Mouse (Mus musculus) kidney, adult 2 months (tissue): ENCODE results near the gene Gsta4. TPM values are rescaled to one million over a fixed set of nuclear protein-coding genes. Genes with fewer than 3 reads are reported as not detected.

ENCODE experiments used
- DNase-seq: peaks from one replicate; pipeline ENCODE4 v3.0.0; 2021
- H3K27ac ChIP-seq: fragments of 200-500 bp; 2 replicates; pipeline ENCODE4 v1.5.1; 2012; ENCODE audit warnings: low read depth, low read length, control low read depth, inconsistent platforms; ENCODE audit not compliant: insufficient read depth
- H3K27me3 ChIP-seq: fragments of 200-500 bp; replicated peaks from 2 replicates; pipeline ENCODE4 v1.6.1; 2012; ENCODE audit warnings: mild to moderate bottlenecking, moderate library complexity, low read length, inconsistent platforms; ENCODE audit not compliant: control insufficient read depth, insufficient read depth
- H3K36me3 ChIP-seq: fragments of 200-500 bp; 2 replicates; pipeline ENCODE4 v1.6.1; 2012; ENCODE audit warnings: mild to moderate bottlenecking, moderate library complexity, low read length, inconsistent platforms; ENCODE audit not compliant: control insufficient read depth, insufficient read depth
- H3K4me1 ChIP-seq: fragments of 200-500 bp; 2 replicates; pipeline ENCODE4 v1.6.1; 2011; ENCODE audit warnings: low read length; ENCODE audit not compliant: control insufficient read depth, insufficient read depth
- H3K4me3 ChIP-seq: fragments of 200-500 bp; 2 replicates; pipeline ENCODE4 v1.5.1; 2011; ENCODE audit warnings: mild to moderate bottlenecking, low read depth, low read length, control low read depth; ENCODE audit not compliant: insufficient read depth
- CTCF ChIP-seq: fragments of 200-500 bp; conservative IDR thresholded peaks from 2 replicates; pipeline ENCODE4 v1.5.1; 2011; ENCODE audit warnings: low read depth, mild to moderate bottlenecking, control low read depth, low read length, moderate library complexity, mixed read lengths; ENCODE audit not compliant: insufficient read depth, insufficient read length
- POLR2A ChIP-seq: fragments of 200-500 bp; IDR thresholded peaks from one replicate; pipeline ENCODE4 v1.6.1; 2011; ENCODE audit warnings: low read depth, low read length, control low read depth
- WGBS: fragments of 180-500 bp; shearing (Covaris S2); methylation state at CpG from one replicate; pipeline ENCODE4 v1.1.7; 2018; 5-methylcytosine and 5-hydroxymethylcytosine counted together
- polyA plus RNA-seq: library from polyadenylated mRNA; depleted of rRNA; stranded (reverse); fragments of >200 nt; gene quantifications from 2 replicates; pipeline ENCODE4 v1.2.3, GENCODE M21; 2012

Gsta4 gene
- polyA plus RNA-seq, 1 experiment, result 154 TPM

GRCm38 (mm10) chr9:78195034-78195433 lies 12.5 kb downstream of the Gsta4 start:
- H3K4me3 ChIP-seq, result no peak overlapping the region
- DNase-seq, result no peak
- peaks cover 6% of the 10 kb centered on the region; the same call in 1 of the 2 replicates for H3K4me1 ChIP-seq
- H3K27me3 ChIP-seq, result no peaks in the 10 kb centered on the region
- WGBS, result 56% methylated on average over 11 of the region's 11 CpGs
- no peak overlapping the region for H3K27ac ChIP-seq
- no peaks in the 10 kb centered on the region for H3K36me3 ChIP-seq
- TF ChIP-seq CTCF (no peak), POLR2A (no peak)

GRCm38 (mm10) chr9:78197801-78198200 lies 15.2 kb downstream of the Gsta4 start:
- TF ChIP-seq POLR2A (no peak), CTCF (no peak)
- Histone ChIP-seq H3K4me1 (peaks cover 3% of the 10 kb centered on the region; the same call in 1 of the 2 replicates), H3K4me3 (no peak overlapping the region), H3K36me3 (no peaks in the 10 kb centered on the region), H3K27me3 (no peaks in the 10 kb centered on the region), H3K27ac (no peak overlapping the region)
- 99% methylated on average over 9 of the region's 9 CpGs for WGBS
- DNase-seq, result no peak

- TF ChIP-seq POLR2A (no peak), CTCF (no peak)
- H3K27me3 ChIP-seq, result no peaks in the 10 kb centered on the region
- DNase-seq, result peak; percentile 74
- no peaks in the 10 kb centered on the region for H3K36me3 ChIP-seq
- H3K4me1 ChIP-seq, result peaks cover 6% of the 10 kb centered on the region; the same call in 1 of the 2 replicates
- H3K27ac ChIP-seq, result no peak overlapping the region
- 46% methylated on average over 6 of the region's 6 CpGs for WGBS
- H3K4me3 ChIP-seq, result no peak overlapping the region
Observed at GRCm38 (mm10) chr9:78204194-78204593, 21.6 kb downstream of the Gsta4 start.

GRCm38 (mm10) chr9:78208956-78209355 lies 26.4 kb downstream of the Gsta4 start:
- H3K27me3 ChIP-seq, result no peaks in the 10 kb centered on the region
- no peak overlapping the region for H3K27ac ChIP-seq
- no peaks in the 10 kb centered on the region for H3K36me3 ChIP-seq
- TF ChIP-seq POLR2A, result no peak
- no peak for TF ChIP-seq CTCF
- no peak overlapping the region for H3K4me3 ChIP-seq
- peaks cover 6% of the 10 kb centered on the region; the same call in 1 of the 2 replicates for H3K4me1 ChIP-seq
- 47% methylated on average over 4 of the region's 4 CpGs for WGBS
- DNase-seq, result no peak

- H3K27ac ChIP-seq, result no peak overlapping the region
- no peaks in the 10 kb centered on the region for H3K4me1 ChIP-seq
- H3K4me3 ChIP-seq, result no peak overlapping the region
- TF ChIP-seq CTCF (no peak), POLR2A (no peak)
- no peaks in the 10 kb centered on the region for H3K27me3 ChIP-seq
- H3K36me3 ChIP-seq, result no peaks in the 10 kb centered on the region
- WGBS, result 84% methylated on average over 3 of the region's 3 CpGs
- no peak for DNase-seq
Observed at GRCm38 (mm10) chr9:78210079-78210478, 27.5 kb downstream of the Gsta4 start.

- Histone ChIP-seq H3K36me3 (no peaks in the 10 kb centered on the region), H3K4me3 (no peak overlapping the region), H3K4me1 (no peaks in the 10 kb centered on the region), H3K27ac (no peak overlapping the region), H3K27me3 (no peaks in the 10 kb centered on the region)
- TF ChIP-seq POLR2A, result no peak
- 99% methylated on average over 2 of the region's 2 CpGs for WGBS
- no peak for DNase-seq
Observed at GRCm38 (mm10) chr9:78210821-78211220, 28.2 kb downstream of the Gsta4 start.

- no peak overlapping the region for H3K4me3 ChIP-seq
- 93% methylated on average over 3 of the region's 3 CpGs for WGBS
- DNase-seq, result no peak
Observed at GRCm38 (mm10) chr9:78211521-78211920, 28.9 kb downstream of the Gsta4 start.

More at GRCm38 (mm10) chr9:78211521-78211920, 28.9 kb downstream of the Gsta4 start:
- Histone ChIP-seq H3K36me3 (no peaks in the 10 kb centered on the region), H3K27ac (no peak overlapping the region), H3K27me3 (no peaks in the 10 kb centered on the region), H3K4me1 (no peaks in the 10 kb centered on the region)
- TF ChIP-seq POLR2A (no peak), CTCF (no peak)
